Comparison of ENCODE assay signal across 19 mouse cellular contexts in the genomic region with DNA sequence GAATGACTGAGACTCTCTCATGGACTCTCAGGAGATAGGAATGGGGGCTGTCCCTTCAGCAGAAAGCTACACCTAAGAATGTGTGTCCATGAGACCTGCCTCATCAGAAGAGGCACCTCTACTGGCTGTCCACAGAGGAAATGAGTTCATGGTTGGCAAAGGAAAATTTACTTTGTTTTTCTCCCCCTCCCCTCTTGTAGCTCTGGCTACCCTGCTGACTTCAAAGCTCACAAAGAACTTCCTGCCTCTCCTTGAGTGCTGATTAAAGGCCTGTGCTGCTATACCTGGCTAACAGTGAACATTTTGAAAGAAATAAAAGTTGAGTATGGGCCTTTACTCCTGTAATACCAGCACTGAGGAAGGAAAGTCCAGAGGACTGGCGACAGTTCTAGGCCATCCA.
"Had no signal": no experiment of that assay in that cellular context is flagged by ENCODE, and none has a peak within 500 bp of the region (broad histone marks: within the 10 kb centered on the region; RNA-seq: fewer than 3 reads in every experiment).

No protein-coding gene starts in this region.

- H3K27me3 ChIP-seq: intestine, embryonic 15.5 days; liver, embryonic 13.5 days; neural tube, embryonic 13.5 days had no signal

- DNase-seq: kidney, adult 11 months; kidney, adult 9 months; kidney, postnatal 14 days; kidney, postnatal 4 days; layer of hippocampus, postnatal 36 days; liver, embryonic 13.5 days; lung, adult 2 months; lung, postnatal 14 days; lung, postnatal 4 days; midbrain, embryonic 14.5 days; right cerebral cortex, adult 18-20 months; right cerebral cortex, postnatal 14 days; right cerebral cortex, postnatal 4 days; thymus, adult 2 months; thymus, postnatal 36 days had no signal

- H3K4me3 ChIP-seq: intestine, embryonic 15.5 days; left cerebral cortex, adult 2 months; liver, embryonic 13.5 days; midbrain, embryonic 10.5 days; neural tube, embryonic 13.5 days had no signal

- ATAC-seq: intestine, embryonic 15.5 days had no signal

- H3K9me3 ChIP-seq: intestine, embryonic 15.5 days; liver, embryonic 13.5 days; midbrain, embryonic 10.5 days; neural tube, embryonic 13.5 days had no signal

- H3K4me1 ChIP-seq: intestine, embryonic 15.5 days; midbrain, embryonic 10.5 days had no signal
